Mouse (Mus musculus) liver, adult 2 months (tissue): ENCODE data around the gene Btk.

ENCODE experiments used
- CTCF ChIP-seq: fragments of 200-500 bp; IDR thresholded peaks from 2 replicates; pipeline ENCODE4 v1.5.1; 2011; ENCODE audit warnings: low read depth, low read length, control low read depth
- POLR2A ChIP-seq: fragments of 200-500 bp; IDR thresholded peaks from 2 replicates; pipeline ENCODE4 v1.6.1; 2011; ENCODE audit warnings: low read length, control low read depth; ENCODE audit not compliant: insufficient read depth; ENCODE audit errors: extremely low read depth

- no peak for TF ChIP-seq CTCF
- TF ChIP-seq POLR2A = no peak
These were observed 4.9 kb upstream of the Btk start for GRCm38 (mm10) chrX:134588261-134588660.
